Mouse (Mus musculus) intestine, postnatal 0 days (tissue): ENCODE data around the gene Ugt2a2. TPM values are rescaled to one million over a fixed set of nuclear protein-coding genes. Genes with fewer than 3 reads are reported as not detected.

Source experiments
- polyA plus RNA-seq: library from polyadenylated mRNA; unstranded; fragments of >200 nt; fragmentation: Nextera tagmentation; extraction: Ambion mirVana; gene quantifications from 2 replicates; pipeline ENCODE4 v1.2.1, GENCODE M21; 2015

Ugt2a2 gene
- polyA plus RNA-seq, 1 experiment from 2014 or later: not detected

Other genes starting within 250 kb of the Ugt2a2 start
- 0.07 TPM in 1 of 2 replicates, not detected in the other for gene Ugt2b37, start 227.5 kb downstream of the Ugt2a2 start, polyA plus RNA-seq
- gene Ugt2a3, start 145.1 kb downstream of the Ugt2a2 start, polyA plus RNA-seq: 5.9 and 6.9 TPM in 2 replicates
- 0.10 TPM in 1 of 2 replicates, not detected in the other for gene Ugt2b38, start 58.1 kb downstream of the Ugt2a2 start, polyA plus RNA-seq
- gene Gm43638, start 4.5 kb upstream of the Ugt2a2 start, polyA plus RNA-seq: not detected in 2 replicates
- gene Ugt2a1, start 8.6 kb upstream of the Ugt2a2 start, polyA plus RNA-seq: not detected in 2 replicates
- gene Sult1b1, start 55.9 kb upstream of the Ugt2a2 start, polyA plus RNA-seq: 279 and 297 TPM in 2 replicates
- gene Sult1d1, start 86.8 kb upstream of the Ugt2a2 start, polyA plus RNA-seq: 210 and 241 TPM in 2 replicates
- gene Sult1e1, start 109.3 kb upstream of the Ugt2a2 start, polyA plus RNA-seq: not detected in 2 replicates
- gene Csn1s1, start 183.9 kb upstream of the Ugt2a2 start, polyA plus RNA-seq: 0.78 and 2.9 TPM in 2 replicates
- gene Csn2, start 217.4 kb upstream of the Ugt2a2 start, polyA plus RNA-seq: 2.4 and 8.2 TPM in 2 replicates